Mouse (Mus musculus): ENCODE measurements around the gene Rbm20. TPM values are rescaled to one million over a fixed set of nuclear protein-coding genes. Genes with fewer than 3 reads are reported as not detected.

Rbm20 gene
- polyA plus RNA-seq, 1 experiment from 2014 or later: 0.88 TPM

DNA sequence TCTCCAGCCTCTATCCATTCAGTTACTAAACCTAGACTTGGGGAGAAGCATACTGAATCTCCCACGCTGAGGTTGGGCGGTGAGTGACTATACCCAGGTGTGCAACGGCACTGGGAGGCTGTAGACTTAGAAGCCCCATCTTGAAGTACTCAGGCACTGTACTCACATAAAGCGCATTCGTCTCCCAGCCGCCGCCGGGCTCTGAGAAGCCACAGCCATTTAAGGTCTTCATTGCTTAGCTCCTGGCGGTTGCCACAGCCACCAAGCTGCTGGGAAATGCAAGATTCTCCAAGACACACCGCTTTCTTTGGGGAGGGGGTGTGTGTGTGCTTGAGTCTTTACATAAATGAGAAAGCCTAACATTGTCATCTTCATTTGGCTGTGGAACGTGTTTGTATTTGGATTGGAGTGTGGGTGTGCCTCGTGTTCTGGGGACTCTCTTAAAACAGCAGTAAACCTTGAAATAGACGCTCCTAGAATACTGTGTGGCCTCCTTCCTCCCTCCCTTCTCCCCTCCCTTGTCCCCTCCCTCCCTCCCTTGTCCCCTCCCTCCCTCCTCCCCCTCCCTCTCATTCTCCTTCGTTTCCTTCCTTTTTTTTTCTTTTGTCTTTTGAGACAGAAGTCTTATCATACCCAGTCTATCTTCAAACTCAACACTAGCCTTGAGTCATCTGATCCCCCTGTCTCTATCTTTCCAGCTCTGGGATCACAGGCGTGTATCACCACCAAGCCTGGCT, 131.1 kb downstream of the Rbm20 start:
- Histone ChIP-seq H3K4me2 (ENCODE audit: low read length) (no peak overlapping the region), H3K9ac (ENCODE audit: low read depth, low read length) (no peak overlapping the region), H3K4me1 (ENCODE audit: control insufficient read depth, insufficient read depth, low read depth, low read length) (peaks cover 5% of the 10 kb centered on the region), H3K9me3 (ENCODE audit: control insufficient read depth, low read length) (no peaks in the 10 kb centered on the region), H3K36me3 (ENCODE audit: control insufficient read depth, insufficient read depth, low read length) (no peaks in the 10 kb centered on the region), H3K27me3 (replicated peaks; ENCODE audit: control insufficient read depth, insufficient read depth, low read length) (no peaks in the 10 kb centered on the region), H3K4me3 (ENCODE audit: low read length) (no peak overlapping the region), H3K27ac (ENCODE audit: low read depth, low read length) (no peak overlapping the region)
- WGBS: 71% methylated on average over 15 of the region's 15 CpGs
- no peak for ATAC-seq

DNA sequence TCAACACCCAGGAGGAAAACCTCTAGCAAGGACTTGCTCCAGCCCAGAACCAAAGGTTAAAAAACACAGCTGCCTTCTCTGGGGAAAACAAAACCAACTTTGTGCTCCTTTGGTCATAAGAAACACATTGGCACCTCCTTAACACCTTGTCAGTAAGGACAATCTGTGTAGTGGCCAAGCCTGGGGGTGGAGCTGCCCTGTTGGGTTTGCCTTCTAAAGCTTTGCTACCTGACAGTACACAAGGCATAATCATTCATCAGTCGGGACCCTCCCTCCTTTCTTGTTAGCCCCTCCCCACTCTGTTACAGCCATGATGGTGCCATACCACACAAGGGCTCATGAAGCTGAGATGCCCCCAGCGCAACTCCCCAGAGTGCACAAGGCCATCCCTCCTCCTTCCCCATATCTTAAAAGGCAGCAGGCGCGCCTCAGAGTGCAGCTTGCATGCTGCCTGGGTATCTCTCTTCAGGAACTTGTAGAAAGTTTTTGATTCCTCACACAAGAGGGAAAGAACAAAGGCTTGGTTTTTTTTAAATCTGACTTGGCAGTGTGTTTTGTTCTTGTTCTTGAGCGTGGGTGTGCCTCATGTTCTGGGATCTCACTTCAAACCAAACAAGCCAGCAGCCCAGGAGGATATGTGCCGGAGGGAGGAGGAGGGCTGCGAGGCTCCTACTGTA, 132.2 kb downstream of the Rbm20 start:
- H3K9ac ChIP-seq (ENCODE audit: low read depth, low read length): no peak overlapping the region
- H3K36me3 ChIP-seq (ENCODE audit: control insufficient read depth, insufficient read depth, low read length): no peaks in the 10 kb centered on the region
- no peak overlapping the region for H3K27ac ChIP-seq (ENCODE audit: low read depth, low read length)
- no peak for ATAC-seq
- peaks cover 5% of the 10 kb centered on the region for H3K4me1 ChIP-seq (ENCODE audit: control insufficient read depth, insufficient read depth, low read depth, low read length)
- H3K27me3 ChIP-seq (replicated peaks; ENCODE audit: control insufficient read depth, insufficient read depth, low read length): no peaks in the 10 kb centered on the region
- no peaks in the 10 kb centered on the region for H3K9me3 ChIP-seq (ENCODE audit: control insufficient read depth, low read length)
- WGBS: 66% methylated on average over 7 of the region's 7 CpGs
- H3K4me3 ChIP-seq (ENCODE audit: low read length): no peak overlapping the region
- no peak overlapping the region for H3K4me2 ChIP-seq (ENCODE audit: low read length)

- Histone ChIP-seq H3K4me1 (ENCODE audit: control insufficient read depth, insufficient read depth, low read depth, low read length) (peaks cover 5% of the 10 kb centered on the region), H3K27ac (ENCODE audit: low read depth, low read length) (no peak overlapping the region), H3K4me2 (ENCODE audit: low read length) (no peak overlapping the region), H3K4me3 (ENCODE audit: low read length) (no peak overlapping the region), H3K36me3 (ENCODE audit: control insufficient read depth, insufficient read depth, low read length) (no peaks in the 10 kb centered on the region), H3K27me3 (replicated peaks; ENCODE audit: control insufficient read depth, insufficient read depth, low read length) (no peaks in the 10 kb centered on the region), H3K9ac (ENCODE audit: low read depth, low read length) (no peak overlapping the region), H3K9me3 (ENCODE audit: control insufficient read depth, low read length) (no peaks in the 10 kb centered on the region)
- ATAC-seq: no peak
- 78% methylated on average over 7 of the region's 7 CpGs for WGBS
Observed at GRCm38 (mm10) chr19:53810024-53810423, 132.9 kb downstream of the Rbm20 start.

DNA sequence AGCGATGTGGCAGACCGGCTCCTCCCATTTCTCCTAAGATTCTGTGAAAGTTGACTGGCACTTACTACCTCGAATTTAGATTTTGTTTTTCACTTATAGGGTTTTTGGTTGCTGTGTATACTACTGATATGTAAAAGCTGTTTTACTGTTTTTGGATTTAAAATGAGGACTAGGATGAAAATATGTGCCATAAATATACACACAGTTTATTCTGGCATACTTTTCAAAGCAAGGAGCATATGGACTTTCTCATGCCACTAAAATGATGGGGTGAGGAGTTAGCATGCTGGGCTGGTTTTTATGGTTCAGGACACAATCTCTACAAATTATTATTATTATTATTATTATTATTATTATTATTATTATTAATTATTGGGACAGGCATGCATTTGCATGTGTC, 133.5 kb downstream of the Rbm20 start:
- Histone ChIP-seq H3K4me1 (ENCODE audit: control insufficient read depth, insufficient read depth, low read depth, low read length) (peaks cover 5% of the 10 kb centered on the region), H3K4me3 (ENCODE audit: low read length) (no peak overlapping the region), H3K27ac (ENCODE audit: low read depth, low read length) (no peak overlapping the region), H3K9me3 (ENCODE audit: control insufficient read depth, low read length) (no peaks in the 10 kb centered on the region), H3K9ac (ENCODE audit: low read depth, low read length) (no peak overlapping the region), H3K36me3 (ENCODE audit: control insufficient read depth, insufficient read depth, low read length) (no peaks in the 10 kb centered on the region), H3K27me3 (replicated peaks; ENCODE audit: control insufficient read depth, insufficient read depth, low read length) (no peaks in the 10 kb centered on the region), H3K4me2 (ENCODE audit: low read length) (no peak overlapping the region)
- no peak for ATAC-seq
- WGBS: 86% methylated on average over 3 of the region's 3 CpGs

DNA sequence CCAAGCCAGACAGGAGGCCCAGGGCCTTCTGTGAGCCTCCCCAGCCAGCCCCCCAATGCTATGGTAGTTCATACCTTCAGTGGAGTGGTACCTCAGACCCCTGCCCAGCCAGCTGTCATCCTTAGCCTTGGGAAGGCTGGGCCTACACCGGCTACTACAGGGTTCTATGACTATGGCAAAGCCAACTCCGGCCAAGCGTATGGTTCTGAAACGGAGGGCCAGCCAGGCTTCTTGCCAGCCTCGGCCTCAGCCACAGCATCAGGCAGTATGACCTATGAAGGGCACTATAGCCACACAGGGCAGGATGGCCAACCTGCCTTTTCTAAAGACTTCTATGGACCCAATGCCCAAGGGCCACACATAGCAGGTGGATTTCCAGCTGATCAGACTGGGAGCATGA, 136.5 kb downstream of the Rbm20 start:
- Histone ChIP-seq H3K9ac (ENCODE audit: low read depth, low read length) (no peak overlapping the region), H3K9me3 (ENCODE audit: control insufficient read depth, low read length) (no peaks in the 10 kb centered on the region), H3K4me1 (ENCODE audit: control insufficient read depth, insufficient read depth, low read depth, low read length) (no peaks in the 10 kb centered on the region), H3K4me3 (ENCODE audit: low read length) (no peak overlapping the region), H3K36me3 (ENCODE audit: control insufficient read depth, insufficient read depth, low read length) (no peaks in the 10 kb centered on the region), H3K27ac (ENCODE audit: low read depth, low read length) (no peak overlapping the region), H3K27me3 (replicated peaks; ENCODE audit: control insufficient read depth, insufficient read depth, low read length) (no peaks in the 10 kb centered on the region), H3K4me2 (ENCODE audit: low read length) (no peak overlapping the region)
- ATAC-seq: no peak
- WGBS: 98% methylated on average over 5 of the region's 5 CpGs

GRCm38 (mm10) chr19:53815714-53816113, 138.6 kb downstream of the Rbm20 start:
- H3K4me2 ChIP-seq (ENCODE audit: low read length): no peak overlapping the region
- H3K4me1 ChIP-seq (ENCODE audit: control insufficient read depth, insufficient read depth, low read depth, low read length): no peaks in the 10 kb centered on the region
- no peak overlapping the region for H3K4me3 ChIP-seq (ENCODE audit: low read length)
- H3K36me3 ChIP-seq (ENCODE audit: control insufficient read depth, insufficient read depth, low read length): no peaks in the 10 kb centered on the region
- no peaks in the 10 kb centered on the region for H3K27me3 ChIP-seq (replicated peaks; ENCODE audit: control insufficient read depth, insufficient read depth, low read length)
- no peak overlapping the region for H3K9ac ChIP-seq (ENCODE audit: low read depth, low read length)
- H3K9me3 ChIP-seq (ENCODE audit: control insufficient read depth, low read length): no peaks in the 10 kb centered on the region
- ATAC-seq: no peak
- no peak overlapping the region for H3K27ac ChIP-seq (ENCODE audit: low read depth, low read length)
- WGBS: 86% methylated on average over 4 of the region's 4 CpGs

DNA sequence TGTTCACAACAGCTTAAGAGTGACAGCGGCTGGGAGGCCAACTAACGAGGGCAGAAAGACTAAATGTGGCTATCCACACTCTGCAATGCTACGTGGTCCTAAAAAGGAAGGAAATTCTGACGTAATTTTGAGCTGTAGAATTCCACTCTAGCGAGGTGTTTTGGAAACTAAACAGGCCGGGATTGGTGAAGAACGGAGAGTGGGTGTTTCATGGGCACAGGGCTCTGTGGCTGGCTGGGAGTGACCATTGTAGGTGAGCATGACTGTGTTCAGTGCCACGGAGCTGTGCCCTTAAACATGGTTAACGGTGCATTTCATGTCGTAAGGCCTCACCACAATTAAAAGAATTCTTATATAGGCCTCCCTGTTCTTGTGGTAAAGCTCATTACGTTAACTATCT, 139.1 kb downstream of the Rbm20 start:
- H3K36me3 ChIP-seq (ENCODE audit: control insufficient read depth, insufficient read depth, low read length): no peaks in the 10 kb centered on the region
- 85% methylated on average over 11 of the region's 11 CpGs for WGBS
- no peak for ATAC-seq

DNA sequence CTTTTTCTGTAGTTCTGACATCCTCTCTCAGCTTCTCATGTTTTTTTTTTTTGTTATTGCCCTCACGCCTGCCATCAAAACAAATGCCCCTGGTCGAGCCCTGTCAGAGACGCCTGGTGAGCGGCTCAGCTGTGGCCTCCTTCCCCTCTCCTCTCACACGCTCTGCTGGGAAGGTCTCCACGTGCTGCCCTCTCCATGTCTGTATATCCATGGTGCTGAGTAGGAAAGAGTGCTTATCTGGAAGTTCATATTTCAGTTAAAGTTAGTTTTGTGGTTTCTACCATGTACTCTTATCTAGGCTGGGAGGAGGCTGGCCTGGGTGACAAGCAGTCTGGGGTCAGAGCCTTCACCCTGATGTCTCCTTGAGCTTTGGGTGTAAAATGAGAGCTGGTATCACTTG, 142.2 kb downstream of the Rbm20 start:
- Histone ChIP-seq H3K9ac (ENCODE audit: low read depth, low read length) (no peak overlapping the region), H3K36me3 (ENCODE audit: control insufficient read depth, insufficient read depth, low read length) (no peaks in the 10 kb centered on the region), H3K9me3 (ENCODE audit: control insufficient read depth, low read length) (no peaks in the 10 kb centered on the region), H3K27ac (ENCODE audit: low read depth, low read length) (no peak overlapping the region), H3K4me2 (ENCODE audit: low read length) (no peak overlapping the region), H3K4me1 (ENCODE audit: control insufficient read depth, insufficient read depth, low read depth, low read length) (no peaks in the 10 kb centered on the region), H3K4me3 (ENCODE audit: low read length) (no peak overlapping the region), H3K27me3 (replicated peaks; ENCODE audit: control insufficient read depth, insufficient read depth, low read length) (no peaks in the 10 kb centered on the region)
- ATAC-seq: no peak
- WGBS: 58% methylated on average over 6 of the region's 6 CpGs

More for the DNA sequence above, 139.1 kb downstream of the Rbm20 start:
- Histone ChIP-seq H3K9ac (ENCODE audit: low read depth, low read length) (no peak overlapping the region), H3K4me3 (ENCODE audit: low read length) (no peak overlapping the region), H3K27ac (ENCODE audit: low read depth, low read length) (no peak overlapping the region), H3K4me1 (ENCODE audit: control insufficient read depth, insufficient read depth, low read depth, low read length) (no peaks in the 10 kb centered on the region), H3K4me2 (ENCODE audit: low read length) (no peak overlapping the region), H3K27me3 (replicated peaks; ENCODE audit: control insufficient read depth, insufficient read depth, low read length) (no peaks in the 10 kb centered on the region), H3K9me3 (ENCODE audit: control insufficient read depth, low read length) (no peaks in the 10 kb centered on the region)

DNA sequence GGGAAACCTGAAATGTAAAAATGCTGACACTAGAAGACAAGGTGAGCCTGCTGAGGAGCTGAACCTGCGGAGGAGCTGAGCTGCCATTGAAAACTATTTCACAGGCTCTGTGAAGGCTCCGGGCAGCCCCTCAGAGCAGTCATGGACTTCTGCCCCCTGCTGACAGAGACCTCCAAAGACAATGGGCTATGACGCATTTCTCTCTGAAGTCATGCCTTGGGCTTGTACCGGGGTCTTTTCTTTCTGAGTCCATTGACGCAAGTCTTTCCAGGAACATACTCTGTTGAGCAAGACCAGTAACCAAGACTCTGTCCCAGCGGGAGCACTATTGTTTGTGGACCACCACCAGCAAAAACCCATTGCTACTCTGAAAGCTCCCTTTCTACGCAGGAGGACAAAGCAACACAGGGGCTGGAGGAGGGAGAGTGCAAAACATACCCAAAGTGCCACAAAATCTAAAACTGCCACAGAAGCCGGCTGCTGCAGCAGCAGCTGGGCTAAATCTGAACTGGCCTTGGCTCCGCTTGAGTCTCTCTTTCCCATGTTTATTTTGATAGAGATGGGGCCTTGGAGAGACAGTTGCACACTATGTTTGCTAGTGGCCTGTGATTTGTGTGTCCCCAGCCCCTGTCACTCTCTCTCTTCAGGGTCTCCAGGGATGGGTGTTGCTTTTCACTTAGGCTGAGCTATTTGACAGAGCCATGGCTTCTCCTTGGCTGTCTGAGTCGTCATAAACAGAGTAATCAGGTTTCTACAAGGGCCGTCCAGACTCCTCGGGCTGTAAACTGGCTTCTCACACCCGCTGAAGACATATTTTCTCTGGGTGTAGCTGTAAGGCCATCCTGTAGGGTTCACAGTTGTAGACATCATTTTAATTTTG, 144.4 kb downstream of the Rbm20 start:
- Histone ChIP-seq H3K9ac (ENCODE audit: low read depth, low read length) (no peak overlapping the region), H3K27me3 (replicated peaks; ENCODE audit: control insufficient read depth, insufficient read depth, low read length) (no peaks in the 10 kb centered on the region), H3K27ac (ENCODE audit: low read depth, low read length) (no peak overlapping the region), H3K9me3 (ENCODE audit: control insufficient read depth, low read length) (no peaks in the 10 kb centered on the region), H3K4me3 (ENCODE audit: low read length) (no peak overlapping the region), H3K4me2 (ENCODE audit: low read length) (no peak overlapping the region), H3K36me3 (ENCODE audit: control insufficient read depth, insufficient read depth, low read length) (no peaks in the 10 kb centered on the region), H3K4me1 (ENCODE audit: control insufficient read depth, insufficient read depth, low read depth, low read length) (no peaks in the 10 kb centered on the region)
- 29% methylated on average over 13 of the region's 13 CpGs for WGBS
- ATAC-seq: no peak
